Mouse (Mus musculus) mouse embryonic stem cell (cell line): ENCODE measurements around the gene C330021F23Rik.

Experiments
- in situ Hi-C, 2 experiments: fragments of 300-500 bp; cut with MboI; formaldehyde crosslinking; loops; 1 replicate in 1 of 2; 3 replicates in 1 of 2; pipeline ENCODE4 v1.14.3; 2019 to 2020; ENCODE audit warnings: low sequenced_read_pairs in 2 of 2, low pct_unique_long_range_greater_than_20kb in 1 of 2, mixed read lengths in 1 of 2; ENCODE audit not compliant: unreplicated experiment in 1 of 2

The C330021F23Rik gene

GRCm38 (mm10) chr8:3630647-3631477 is 63.1 kb downstream of the C330021F23Rik start, which contains the start of gene Stxbp2:
Gene Stxbp2, plus strand, starts transcription at chr8:3630955.
- in situ Hi-C loops, result no loop called here

GRCm38 (mm10) chr8:3631478-3631875 is 63.7 kb downstream of the C330021F23Rik start:
- in situ Hi-C loops, result no loop called here
